Mouse (Mus musculus) forebrain, embryonic 12.5 days (tissue): ENCODE results near the gene Hrc. TPM values are rescaled to one million over a fixed set of nuclear protein-coding genes. Genes with fewer than 3 reads are reported as not detected.
A peak's percentile ranks its signal among the peaks of the same experiment; 100 is the strongest.

Experiments
- ATAC-seq: fragments of 200-750 bp; cut with Nextera tagmentation; 2 replicates; pipeline ENCODE4 v1.8.0; 2017; ENCODE audit warnings: moderate TSS enrichment; ENCODE audit not compliant: low FRiP score
- H3K27ac ChIP-seq: fragments of 300-500 bp; sonication (generic); 2 replicates; pipeline ENCODE4 v1.5.1; 2016; ENCODE audit warnings: mild to moderate bottlenecking
- H3K27me3 ChIP-seq: fragments of 300-500 bp; sonication (generic); 2 replicates; pipeline ENCODE4 v1.6.1; 2016; ENCODE audit warnings: mild to moderate bottlenecking
- H3K36me3 ChIP-seq: fragments of 300-500 bp; sonication (generic); replicated peaks from 2 replicates; pipeline ENCODE4 v1.6.1; 2016; ENCODE audit warnings: mild to moderate bottlenecking
- H3K4me1 ChIP-seq: fragments of 300-500 bp; sonication (generic); 2 replicates; pipeline ENCODE4 v1.6.1; 2016
- H3K4me2 ChIP-seq: fragments of 300-500 bp; sonication (generic); 2 replicates; pipeline ENCODE4 v1.6.1; 2016; ENCODE audit warnings: mild to moderate bottlenecking, moderate library complexity
- H3K4me3 ChIP-seq: fragments of 300-500 bp; sonication (generic); replicated peaks from 2 replicates; pipeline ENCODE4 v1.5.1; 2016; ENCODE audit warnings: mild to moderate bottlenecking
- H3K9ac ChIP-seq: fragments of 300-500 bp; sonication (generic); 2 replicates; pipeline ENCODE4 v1.6.1; 2016; ENCODE audit warnings: mild to moderate bottlenecking
- H3K9me3 ChIP-seq: fragments of 300-500 bp; sonication (generic); 2 replicates; pipeline ENCODE4 v1.6.1; 2016
- WGBS: fragments of 180-500 bp; shearing (Covaris S2); methylation state at CpG from one replicate; pipeline ENCODE4 v1.1.7; 2016; 5-methylcytosine and 5-hydroxymethylcytosine counted together
- polyA plus RNA-seq: library from polyadenylated mRNA; unstranded; fragments of >200 nt; fragmentation: Nextera tagmentation; extraction: Ambion mirVana; gene quantifications from 2 replicates; pipeline ENCODE4 v1.2.1, GENCODE M21; 2016

The Hrc gene
- polyA plus RNA-seq, 1 experiment from 2014 or later: 0.20 TPM

DNA sequence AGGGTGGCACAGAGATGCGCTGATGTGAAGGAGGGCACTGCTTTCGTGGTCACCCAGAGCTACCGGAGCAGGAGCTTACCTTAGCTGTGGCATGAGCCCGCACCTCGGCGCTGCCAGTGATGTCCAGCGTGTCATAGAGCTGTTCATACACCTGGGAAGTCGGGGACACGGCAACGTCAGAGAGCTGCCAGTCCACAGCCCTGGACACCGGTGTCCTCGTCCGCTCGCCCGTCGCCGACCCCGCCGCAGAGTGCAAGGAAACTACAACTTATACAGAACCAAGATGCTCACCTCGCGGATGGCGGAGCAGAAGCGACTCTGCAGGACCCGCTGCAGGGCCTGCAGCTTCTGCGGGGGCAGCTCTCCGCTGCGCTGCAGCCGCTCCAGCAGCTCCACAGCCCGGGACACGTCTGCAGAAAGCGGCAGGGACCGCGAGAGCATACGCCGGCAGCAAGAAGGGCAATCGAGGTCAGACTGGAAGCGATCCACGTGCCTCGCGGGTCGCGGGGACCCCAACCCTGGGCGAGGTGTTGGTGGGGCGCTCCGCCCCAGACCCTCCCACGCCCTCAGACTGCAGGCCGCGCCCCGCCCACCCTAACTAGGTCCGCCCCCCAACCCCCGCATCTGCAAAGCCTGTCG lies 34.9 kb downstream of the Hrc start:
- H3K4me1 ChIP-seq: peaks cover 45% of the 10 kb centered on the region
- peaks cover 27% of the 10 kb centered on the region for H3K36me3 ChIP-seq
- H3K4me2 ChIP-seq: peak overlapping the region; percentile 75
- peak overlapping the region; percentile 41 for H3K9ac ChIP-seq
- H3K4me3 ChIP-seq: peak overlapping the region; percentile 43
- no peak overlapping the region for H3K27ac ChIP-seq
- WGBS: 7% methylated on average over 51 of the region's 52 CpGs
- H3K27me3 ChIP-seq: peaks cover 36% of the 10 kb centered on the region
- H3K9me3 ChIP-seq: no peaks in the 10 kb centered on the region
- ATAC-seq: no peak

DNA sequence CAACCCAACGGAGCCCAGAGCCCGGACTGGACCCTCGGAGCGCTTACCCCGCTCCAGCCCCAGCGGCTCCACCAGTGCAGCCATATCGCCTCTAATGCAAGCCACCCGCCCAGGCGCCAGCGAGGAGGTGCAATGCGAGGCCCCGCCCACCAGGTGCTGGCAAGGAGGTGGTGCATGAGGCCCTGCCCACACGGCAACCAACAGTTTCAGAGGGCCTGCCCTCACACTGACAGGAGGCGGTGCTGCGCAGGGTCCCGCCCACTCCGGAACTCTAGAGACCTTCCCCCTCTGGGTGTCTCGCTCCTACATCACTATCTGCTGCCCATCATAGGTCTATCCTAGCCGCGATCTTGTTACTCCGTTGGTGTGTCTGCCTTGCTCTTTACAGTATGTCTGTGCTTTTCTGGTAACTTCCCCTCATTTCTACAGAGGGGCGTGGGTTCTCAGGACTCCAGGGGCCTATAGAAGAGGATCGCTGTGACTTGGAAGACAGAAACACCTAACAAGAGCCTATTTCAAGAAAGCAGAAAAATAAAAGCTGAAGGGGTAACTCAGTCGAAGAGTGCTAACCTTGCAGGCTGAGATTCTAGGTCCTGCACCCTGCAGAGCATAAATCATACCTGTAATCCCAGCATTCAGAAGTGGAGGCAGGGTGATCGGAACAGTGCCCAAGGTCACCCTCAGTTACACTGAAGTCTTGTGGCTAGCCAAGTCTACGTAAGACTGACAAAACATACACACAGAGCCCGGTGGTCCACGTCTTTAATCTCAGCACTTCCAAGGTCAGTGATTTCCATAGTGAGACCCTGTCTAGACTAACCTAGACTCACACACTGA lies 35.6 kb downstream of the Hrc start, which contains the start of gene Lin7b:
Gene Lin7b, minus strand, starts transcription at position 109 of the 837 bp plus-strand sequence.
- H3K9ac ChIP-seq: peak within 1 kb of the TSS; percentile 41
- peaks cover 29% of the 10 kb centered on the region for H3K27me3 ChIP-seq
- 12% methylated on average over 27 of the region's 28 CpGs for WGBS
- H3K9me3 ChIP-seq: no peaks in the 10 kb centered on the region
- peak within 1 kb of the TSS; percentile 75 for H3K4me2 ChIP-seq
- peak; percentile 60 for ATAC-seq
- H3K27ac ChIP-seq: no peak within 1 kb of the TSS
- H3K4me1 ChIP-seq: peaks cover 38% of the 10 kb centered on the region
- H3K36me3 ChIP-seq: peaks cover 33% of the 10 kb centered on the region
- peak within 1 kb of the TSS; percentile 43 for H3K4me3 ChIP-seq

DNA sequence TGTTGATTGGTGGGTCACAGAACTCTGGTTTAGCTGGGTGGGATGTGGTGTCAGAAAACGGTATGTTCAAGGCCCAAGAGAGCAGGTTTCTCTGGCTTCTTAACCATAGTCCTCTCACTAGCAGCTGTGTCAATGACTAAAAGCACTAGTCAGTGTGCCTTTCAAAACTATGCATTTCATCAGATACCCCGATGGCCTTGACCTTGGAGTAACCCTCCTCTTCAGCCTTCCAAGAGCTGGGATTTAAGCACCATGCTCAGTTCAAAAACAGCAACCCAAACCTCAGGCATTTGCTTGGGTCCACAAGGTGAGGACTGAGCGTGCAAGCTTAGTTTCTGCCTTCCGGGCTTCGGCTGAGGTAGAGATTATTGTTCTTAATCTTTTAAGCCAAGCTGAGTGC lies 37.3 kb downstream of the Hrc start:
- peaks cover 50% of the 10 kb centered on the region for H3K36me3 ChIP-seq
- no peak overlapping the region for H3K4me3 ChIP-seq
- H3K27me3 ChIP-seq: peaks cover 26% of the 10 kb centered on the region
- no peak overlapping the region for H3K4me2 ChIP-seq
- no peak overlapping the region for H3K27ac ChIP-seq
- no peak overlapping the region for H3K9ac ChIP-seq
- H3K4me1 ChIP-seq: peaks cover 33% of the 10 kb centered on the region
- ATAC-seq: no peak
- no peaks in the 10 kb centered on the region for H3K9me3 ChIP-seq
- WGBS: 91% methylated on average over 5 of the region's 5 CpGs

DNA sequence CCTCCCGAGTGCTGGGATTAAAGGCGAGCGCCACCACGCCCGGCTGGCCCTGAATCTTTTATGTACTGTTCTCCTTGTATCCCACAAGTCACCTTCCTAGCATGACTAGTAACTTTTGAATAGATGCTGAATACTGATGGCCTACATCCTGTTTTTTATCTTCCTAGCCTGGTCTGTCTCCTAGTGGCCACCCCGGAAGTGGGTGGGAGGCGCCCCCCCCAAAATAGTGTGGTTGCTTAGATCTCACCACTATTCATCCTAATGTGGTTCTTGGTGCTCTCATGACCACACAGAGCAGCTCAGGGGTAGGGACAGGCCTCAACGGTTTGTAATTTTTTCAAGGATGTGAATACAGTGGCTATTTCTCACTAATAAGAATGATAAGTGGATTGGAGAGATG lies 39.5 kb downstream of the Hrc start:
- 93% methylated on average over 8 of the region's 8 CpGs for WGBS
- H3K4me2 ChIP-seq: no peak overlapping the region
- H3K27me3 ChIP-seq: peaks cover 9% of the 10 kb centered on the region
- no peak overlapping the region for H3K27ac ChIP-seq
- H3K4me3 ChIP-seq: no peak overlapping the region
- no peak overlapping the region for H3K9ac ChIP-seq
- no peak for ATAC-seq
- no peaks in the 10 kb centered on the region for H3K9me3 ChIP-seq
- H3K4me1 ChIP-seq: peaks cover 21% of the 10 kb centered on the region
- peaks cover 73% of the 10 kb centered on the region for H3K36me3 ChIP-seq

DNA sequence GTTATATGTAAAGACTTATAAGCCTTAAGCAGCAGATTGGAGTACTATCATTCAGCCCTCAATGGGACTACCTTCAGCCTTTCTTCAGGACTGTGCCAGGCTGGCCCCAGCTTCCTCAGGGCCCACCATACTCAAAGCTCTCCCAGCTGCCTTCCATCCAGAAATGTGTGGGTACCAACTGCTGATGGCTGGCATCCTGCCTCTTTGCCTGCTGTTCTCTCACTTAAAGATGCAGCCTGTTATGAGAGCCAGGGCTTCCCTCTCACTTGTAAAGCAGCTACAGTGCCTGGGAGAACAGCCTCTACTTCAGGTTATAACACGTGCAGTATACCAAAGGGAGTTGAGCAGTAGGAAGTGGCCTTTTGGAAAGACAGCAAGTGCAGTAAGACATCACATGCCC lies 41.0 kb downstream of the Hrc start:
- Histone ChIP-seq H3K27me3 (no peaks in the 10 kb centered on the region), H3K27ac (no peak overlapping the region), H3K4me1 (peaks cover 7% of the 10 kb centered on the region; the same call in 1 of the 2 replicates), H3K4me3 (no peak overlapping the region), H3K9ac (no peak overlapping the region), H3K36me3 (peaks cover 87% of the 10 kb centered on the region), H3K4me2 (no peak overlapping the region), H3K9me3 (no peaks in the 10 kb centered on the region)
- WGBS: 90% methylated on average over 1 of the region's 1 CpGs
- no peak for ATAC-seq

DNA sequence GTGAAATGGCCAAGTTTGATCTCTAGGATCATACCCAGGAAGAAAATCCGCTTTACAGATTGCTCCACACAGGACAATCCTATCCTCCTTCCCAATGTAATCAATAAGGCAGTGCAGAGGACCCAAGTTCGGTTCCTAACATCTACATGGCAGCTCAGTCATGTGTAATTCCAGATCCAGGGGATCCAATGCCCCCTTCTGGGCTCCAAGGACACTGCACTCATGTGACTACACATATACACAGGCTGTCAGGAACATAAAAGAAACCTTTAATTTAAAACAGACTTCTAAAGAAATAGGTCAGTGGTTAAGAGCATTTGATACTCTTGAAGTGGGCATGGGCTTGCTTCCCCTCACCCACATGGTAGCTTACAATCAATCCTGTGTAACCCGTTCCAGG lies 51.0 kb downstream of the Hrc start:
- Histone ChIP-seq H3K36me3 (peaks cover 96% of the 10 kb centered on the region), H3K27me3 (no peaks in the 10 kb centered on the region), H3K9ac (no peak overlapping the region), H3K4me3 (no peak overlapping the region), H3K4me1 (no peaks in the 10 kb centered on the region), H3K27ac (no peak overlapping the region), H3K4me2 (no peak overlapping the region), H3K9me3 (no peaks in the 10 kb centered on the region)
- no peak for ATAC-seq
- 88% methylated on average over 3 of the region's 3 CpGs for WGBS

Other genes with a start within 250 kb of the Hrc start
- 80.5 and 101 TPM in 2 replicates for gene Rcn3, start 243.1 kb upstream of the Hrc start, polyA plus RNA-seq
- gene Fcgrt, start 231.4 kb upstream of the Hrc start, polyA plus RNA-seq: 8.3 and 9.6 TPM in 2 replicates
- 1,226 and 1,285 TPM in 2 replicates for gene Rps11, start 210.9 kb upstream of the Hrc start, polyA plus RNA-seq
- 1,106 and 1,135 TPM in 2 replicates for gene Rpl13a, start 206.5 kb upstream of the Hrc start, polyA plus RNA-seq
- 0.27 TPM in 1 of 2 replicates, not detected in the other for gene Gm45713, start 199.1 kb upstream of the Hrc start, polyA plus RNA-seq
- 0.21 and 0.72 TPM in 2 replicates for gene Flt3l, start 198.9 kb upstream of the Hrc start, polyA plus RNA-seq
- 95.0 and 97.5 TPM in 2 replicates for gene Pih1d1, start 181.0 kb upstream of the Hrc start, polyA plus RNA-seq
- gene Aldh16a1, start 180.7 kb upstream of the Hrc start, polyA plus RNA-seq: 41.9 and 42.9 TPM in 2 replicates
- gene Slc17a7, start 171.3 kb upstream of the Hrc start, polyA plus RNA-seq: 6.3 and 7.9 TPM in 2 replicates
- 0.52 and 1.4 TPM in 2 replicates for gene Gfy, start 155.7 kb upstream of the Hrc start, polyA plus RNA-seq
- 0.45 and 1.5 TPM in 2 replicates for gene Pth2, start 154.3 kb upstream of the Hrc start, polyA plus RNA-seq
- gene Ccdc155, start 130.4 kb upstream of the Hrc start, polyA plus RNA-seq: 1.2 TPM in 2 replicates
- 0.72 and 0.78 TPM in 2 replicates for gene Dkkl1, start 123.1 kb upstream of the Hrc start, polyA plus RNA-seq
- gene Tead2, start 119.5 kb upstream of the Hrc start, polyA plus RNA-seq: 245 and 256 TPM in 2 replicates
- gene Cd37, start 96.2 kb upstream of the Hrc start, polyA plus RNA-seq: 1.2 and 1.3 TPM in 2 replicates
- gene Slc6a16, start 94.2 kb upstream of the Hrc start, polyA plus RNA-seq: 0.09 and 0.20 TPM in 2 replicates
- gene Slc6a21, start 57.8 kb upstream of the Hrc start, polyA plus RNA-seq: not detected in 2 replicates
- 4.6 and 6.6 TPM in 2 replicates for gene Trpm4, start 1.5 kb upstream of the Hrc start, polyA plus RNA-seq
- 12.6 and 14.9 TPM in 2 replicates for gene Ppfia3, start 31.7 kb downstream of the Hrc start, polyA plus RNA-seq
- 3.1 TPM in 2 replicates for gene Lin7b, start 35.3 kb downstream of the Hrc start, polyA plus RNA-seq
- 313 and 314 TPM in 2 replicates for gene Snrnp70, start 60.5 kb downstream of the Hrc start, polyA plus RNA-seq
- gene Kcna7, start 70.4 kb downstream of the Hrc start, polyA plus RNA-seq: not detected in 2 replicates
- gene Ntf5, start 78.4 kb downstream of the Hrc start, polyA plus RNA-seq: 0.32 and 0.65 TPM in 2 replicates
- 0.50 TPM in 1 of 2 replicates, not detected in the other for gene Lhb, start 85.5 kb downstream of the Hrc start, polyA plus RNA-seq
- gene Gys1, start 99.6 kb downstream of the Hrc start, polyA plus RNA-seq: 28.7 and 30.7 TPM in 2 replicates
- 167 and 175 TPM in 2 replicates for gene Ruvbl2, start 102.8 kb downstream of the Hrc start, polyA plus RNA-seq
- 5,523 and 5,537 TPM in 2 replicates for gene Ftl1, start 124.6 kb downstream of the Hrc start, polyA plus RNA-seq
- 240 and 256 TPM in 2 replicates for gene Bax, start 131.6 kb downstream of the Hrc start, polyA plus RNA-seq
- gene Tulp2, start 146.6 kb downstream of the Hrc start, polyA plus RNA-seq: 0.29 and 0.34 TPM in 2 replicates
- gene Gm45808, start 151.5 kb downstream of the Hrc start, polyA plus RNA-seq: not detected in 2 replicates
- gene Dhdh, start 153.5 kb downstream of the Hrc start, polyA plus RNA-seq: 3.0 and 3.6 TPM in 2 replicates
- gene Nucb1, start 175.1 kb downstream of the Hrc start, polyA plus RNA-seq: 89.5 and 90.5 TPM in 2 replicates
- 14.6 and 16.6 TPM in 2 replicates for gene Ppp1r15a, start 191.0 kb downstream of the Hrc start, polyA plus RNA-seq
- 0.74 and 1.0 TPM in 2 replicates for gene Plekha4, start 191.0 kb downstream of the Hrc start, polyA plus RNA-seq
- 0.42 and 0.52 TPM in 2 replicates for gene Hsd17b14, start 219.6 kb downstream of the Hrc start, polyA plus RNA-seq
- 18.3 and 22.2 TPM in 2 replicates for gene Bcat2, start 234.9 kb downstream of the Hrc start, polyA plus RNA-seq